In the genomic region with DNA sequence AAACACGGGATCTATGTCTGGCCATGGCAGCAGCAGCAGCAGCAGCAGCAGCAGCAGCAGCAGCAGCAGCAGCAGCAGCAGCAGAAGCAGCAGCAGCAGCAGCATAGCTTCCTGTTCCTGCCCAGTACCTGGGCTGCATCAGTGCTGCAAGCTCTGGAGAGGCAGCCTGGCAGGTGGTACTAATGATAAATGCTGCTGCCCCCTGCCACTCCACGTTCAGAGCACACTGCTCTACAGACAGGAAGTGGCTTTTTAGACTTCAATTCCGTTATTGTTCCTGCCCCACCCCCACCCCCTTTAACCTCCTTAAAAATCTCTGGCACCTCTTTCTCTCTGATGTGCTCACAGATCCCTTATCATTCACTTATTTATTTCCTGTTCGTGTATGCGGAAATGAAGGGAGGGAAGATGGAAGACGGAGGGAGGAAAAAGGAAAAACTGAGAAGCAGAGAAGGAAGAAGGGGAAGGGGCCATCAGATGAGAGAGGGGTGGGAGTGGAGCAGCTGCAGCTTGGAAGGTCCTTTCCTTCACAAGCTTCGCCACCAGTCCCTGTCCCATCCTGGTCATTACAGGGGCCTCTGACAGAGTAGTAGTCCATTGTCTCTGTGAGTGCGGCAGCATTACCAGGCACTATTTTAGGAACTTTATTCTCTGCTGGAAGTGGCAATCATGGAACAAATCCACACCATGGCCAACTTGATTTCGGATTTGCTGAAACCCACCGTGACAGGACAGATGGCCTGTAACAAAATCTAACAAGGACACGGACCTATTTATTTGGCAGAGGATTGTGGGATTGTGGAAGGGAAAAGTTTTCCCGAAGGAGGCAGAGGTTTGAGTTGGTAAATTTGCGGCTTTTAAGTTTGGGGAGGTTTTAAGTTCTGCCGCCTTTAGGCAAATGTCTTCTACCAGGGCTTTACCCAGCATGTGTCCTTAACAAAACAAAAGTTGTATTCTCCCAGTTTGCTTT, we compare ENCODE assay signal across 10 mouse cellular contexts. TPM values are rescaled to one million over a fixed set of nuclear protein-coding genes. Genes with fewer than 3 reads are reported as not detected.
DNase-seq lines count a peak whose midpoint lies in the region; ATAC-seq lines count a peak whose summit lies in the region.
"Had no signal": no experiment of that assay in that cellular context is flagged by ENCODE, and none has a peak within 500 bp of the region (broad histone marks: within the 10 kb centered on the region; RNA-seq: fewer than 3 reads in every experiment).

No protein-coding gene starts in this region.

- peak overlapping the region; percentile 15; the same call in 1 of the 2 replicates for H3K9ac ChIP-seq in heart, embryonic 16.5 days (ENCODE audit: low read length)
- peak overlapping the region; percentile 2; the same call in 1 of the 2 replicates for H3K9ac ChIP-seq in embryonic facial prominence, embryonic 13.5 days
- no peak overlapping the region for H3K9ac ChIP-seq in liver, embryonic 11.5 days (ENCODE audit: low read depth, low read length)
- H3K9ac ChIP-seq in stomach, embryonic 15.5 days, result no peak overlapping the region

- WGBS in heart, embryonic 16.5 days, result 21% methylated on average over 14 of the region's 14 CpGs
- WGBS in embryonic facial prominence, embryonic 13.5 days, result 10% methylated on average over 14 of the region's 14 CpGs
- 24% methylated on average over 14 of the region's 14 CpGs for WGBS in liver, embryonic 11.5 days
- WGBS in stomach, embryonic 15.5 days, result 31% methylated on average over 14 of the region's 14 CpGs

- peak overlapping the region; percentile 19; the same call in 1 of the 2 replicates for H3K4me3 ChIP-seq in heart, embryonic 16.5 days (ENCODE audit: low read length)
- H3K4me3 ChIP-seq in embryonic facial prominence, embryonic 13.5 days, result peak overlapping the region; percentile 21
- H3K4me3 ChIP-seq in liver, embryonic 11.5 days (ENCODE audit: low read depth, low read length), result no peak overlapping the region
- no peak overlapping the region for H3K4me3 ChIP-seq in stomach, embryonic 15.5 days (replicated peaks)

- no peak overlapping the region for H3K27ac ChIP-seq in heart, embryonic 16.5 days (ENCODE audit: low read length)
- H3K27ac ChIP-seq in embryonic facial prominence, embryonic 13.5 days, result peak overlapping the region; percentile 60; the same call in 1 of the 2 replicates
- H3K27ac ChIP-seq in liver, embryonic 11.5 days (ENCODE audit: low read depth, low read length), result no peak overlapping the region
- no peak overlapping the region for H3K27ac ChIP-seq in stomach, embryonic 15.5 days

- H3K4me1 ChIP-seq in heart, embryonic 16.5 days (ENCODE audit: control insufficient read depth, insufficient read depth, low read length), result peaks cover 11% of the 10 kb centered on the region
- peaks cover 20% of the 10 kb centered on the region for H3K4me1 ChIP-seq in embryonic facial prominence, embryonic 13.5 days
- H3K4me1 ChIP-seq in liver, embryonic 11.5 days (replicated peaks; ENCODE audit: control insufficient read depth, insufficient read depth, low read length), result 0 out of 2 replicates have a peak, but pooled peaks cover 2% of the 10 kb centered on the region
- H3K4me1 ChIP-seq in stomach, embryonic 15.5 days, result no peaks in the 10 kb centered on the region

- H3K36me3 ChIP-seq in heart, embryonic 16.5 days (ENCODE audit: control insufficient read depth, insufficient read depth), result no peaks in the 10 kb centered on the region
- H3K36me3 ChIP-seq in embryonic facial prominence, embryonic 13.5 days, result no peaks in the 10 kb centered on the region
- no peaks in the 10 kb centered on the region for H3K36me3 ChIP-seq in liver, embryonic 11.5 days (ENCODE audit: control insufficient read depth, insufficient read depth, low read length)
- no peaks in the 10 kb centered on the region for H3K36me3 ChIP-seq in stomach, embryonic 15.5 days
- H3K36me3 ChIP-seq: G1E had no signal

- H3K4me2 ChIP-seq in heart, embryonic 16.5 days (ENCODE audit: low read depth, low read length), result peak overlapping the region; percentile 27
- peak overlapping the region; percentile 51 for H3K4me2 ChIP-seq in embryonic facial prominence, embryonic 13.5 days
- peak overlapping the region; percentile 22; the same call in 1 of the 2 replicates for H3K4me2 ChIP-seq in liver, embryonic 11.5 days
- H3K4me2 ChIP-seq in stomach, embryonic 15.5 days, result 0 out of 2 replicates have a peak overlapping the region, but pooled peaks have one; percentile 16

- peak; percentile 73 for ATAC-seq in heart, embryonic 16.5 days (replicated peaks; ENCODE audit: extremely low read depth, insufficient read depth, low FRiP score)
- no peak for ATAC-seq in embryonic facial prominence, embryonic 13.5 days (ENCODE audit: insufficient number of reproducible peaks, insufficient read depth, low FRiP score, low TSS enrichment, low read depth)
- peak; percentile 51; the same call in 1 of the 2 replicates for ATAC-seq in liver, embryonic 11.5 days (replicated peaks; ENCODE audit: low FRiP score)
- no peak for ATAC-seq in stomach, embryonic 15.5 days (ENCODE audit: insufficient read depth, low FRiP score, low read depth)

- H3K27me3 ChIP-seq in heart, embryonic 16.5 days (ENCODE audit: control insufficient read depth, insufficient read depth, low read length), result no peaks in the 10 kb centered on the region
- peaks cover 22% of the 10 kb centered on the region for H3K27me3 ChIP-seq in embryonic facial prominence, embryonic 13.5 days
- 0 out of 2 replicates have a peak, but pooled peaks cover 3% of the 10 kb centered on the region for H3K27me3 ChIP-seq in liver, embryonic 11.5 days (replicated peaks; ENCODE audit: control insufficient read depth, insufficient read depth, low read length)
- 0 out of 2 replicates have a peak, but pooled peaks cover 2% of the 10 kb centered on the region for H3K27me3 ChIP-seq in stomach, embryonic 15.5 days (replicated peaks)

- no peaks in the 10 kb centered on the region for H3K9me3 ChIP-seq in heart, embryonic 16.5 days (replicated peaks; ENCODE audit: control insufficient read depth, low read length)
- no peaks in the 10 kb centered on the region for H3K9me3 ChIP-seq in embryonic facial prominence, embryonic 13.5 days
- H3K9me3 ChIP-seq in liver, embryonic 11.5 days (ENCODE audit: control insufficient read depth, low read length), result no peaks in the 10 kb centered on the region
- no peaks in the 10 kb centered on the region for H3K9me3 ChIP-seq in stomach, embryonic 15.5 days

- DNase-seq in heart, adult 9 months (ENCODE audit: low spot score in 2 of 2), result no peak
- DNase-seq in liver, embryonic 11.5 days (ENCODE audit: low spot score), result no peak
- no peak for DNase-seq in yolk sac, embryonic 10.5 days (ENCODE audit: low spot score)
- no peak for DNase-seq in gastrocnemius, adult 18-20 months (ENCODE audit: low spot score)
- DNase-seq in lung, postnatal 25 days (ENCODE audit: low spot score), result no peak
- DNase-seq: right cerebral cortex, adult 18-20 months had no signal

RNA-seq across cellular contexts. Expression of a gene that starts 49.1 kb away (rescaled TPM):
- polyA plus RNA-seq in heart, embryonic 16.5 days (2015; fragmentation: Nextera tagmentation; extraction: Ambion mirVana), result 10.7 and 32.2 TPM in 2 replicates
- 5.4 and 6.8 TPM in 2 replicates for polyA plus RNA-seq in embryonic facial prominence, embryonic 13.5 days (2015; fragmentation: Nextera tagmentation; extraction: Ambion mirVana)
- polyA plus RNA-seq in liver, embryonic 11.5 days (2014; fragmentation: Nextera tagmentation; extraction: Ambion mirVana), result 0.93 and 1.3 TPM in 2 replicates
- 1.2 and 2.7 TPM in 2 replicates for polyA plus RNA-seq in stomach, embryonic 15.5 days (2015; fragmentation: Nextera tagmentation; extraction: Ambion mirVana)
- 10 to 100 TPM in 1 of 2 experiments, 1 to 10 TPM in 1; 6.8 to 10.7 TPM for total RNA-seq in gastrocnemius, adult 18-20 months (2021)
- polyA plus RNA-seq: G1E had no signal

Comparison
In these comparisons a context has a peak if more than half of its experiments do, and no peak if none do; other contexts are left out.
1. ATAC-seq: peak in heart, embryonic 16.5 days (single experiment) and liver, embryonic 11.5 days (single experiment); none in embryonic facial prominence, embryonic 13.5 days (single experiment) and stomach, embryonic 15.5 days (single experiment).
2. H3K4me3 ChIP-seq: peak in heart, embryonic 16.5 days (single experiment) and embryonic facial prominence, embryonic 13.5 days (single experiment); none in liver, embryonic 11.5 days (single experiment) and stomach, embryonic 15.5 days (single experiment).
3. H3K9ac ChIP-seq: peak in heart, embryonic 16.5 days (single experiment) and embryonic facial prominence, embryonic 13.5 days (single experiment); none in liver, embryonic 11.5 days (single experiment) and stomach, embryonic 15.5 days (single experiment).
4. Peak in every context shown above with its lines, with median percentiles within 50 percentile points of each other: H3K4me2 ChIP-seq.